8 mouse cellular contexts compared by ENCODE assay signal in genomic region chr8:11556691-11557423, GRCm38 (mm10). TPM values are rescaled to one million over a fixed set of nuclear protein-coding genes. Genes with fewer than 3 reads are reported as not detected.
A peak's percentile ranks its signal among the peaks of the same experiment; 100 is the strongest.
DNase-seq lines count a peak whose midpoint lies in the region; ATAC-seq and TF ChIP-seq lines count a peak whose summit lies in the region.

No protein-coding gene starts in this region.

- WGBS in intestine, postnatal 0 days: under 1% methylated on average over 78 of the region's 85 CpGs
- under 1% methylated on average over 83 of the region's 85 CpGs for WGBS in limb, embryonic 11.5 days
- under 1% methylated on average over 85 of the region's 85 CpGs for WGBS in midbrain, embryonic 15.5 days

- H3K9me3 ChIP-seq in intestine, postnatal 0 days (ENCODE audit: control insufficient read depth): no peaks in the 10 kb centered on the region
- H3K9me3 ChIP-seq in limb, embryonic 11.5 days (ENCODE audit: control insufficient read depth, low read length): no peaks in the 10 kb centered on the region
- H3K9me3 ChIP-seq in midbrain, embryonic 15.5 days: no peaks in the 10 kb centered on the region

- no peaks in the 10 kb centered on the region for H3K27me3 ChIP-seq in intestine, postnatal 0 days (replicated peaks; ENCODE audit: control insufficient read depth, insufficient read depth, low read length)
- no peaks in the 10 kb centered on the region for H3K27me3 ChIP-seq in limb, embryonic 11.5 days (ENCODE audit: control insufficient read depth, insufficient read depth, low read length)
- no peaks in the 10 kb centered on the region for H3K27me3 ChIP-seq in midbrain, embryonic 15.5 days (replicated peaks)

- no peak for TF ChIP-seq CTCF in intestine, postnatal 0 days (IDR thresholded peaks at IDR 0.05; ENCODE audit: low read depth)

- peaks cover 8% of the 10 kb centered on the region for H3K36me3 ChIP-seq in intestine, postnatal 0 days (ENCODE audit: control insufficient read depth, insufficient read depth)
- H3K36me3 ChIP-seq in limb, embryonic 11.5 days (ENCODE audit: control insufficient read depth, insufficient read depth, low read length): peaks cover 4% of the 10 kb centered on the region
- H3K36me3 ChIP-seq in midbrain, embryonic 15.5 days (replicated peaks): peaks cover 6% of the 10 kb centered on the region; the same call in 1 of the 2 replicates

- no peak for ATAC-seq in intestine, postnatal 0 days
- no peak for ATAC-seq in limb, embryonic 11.5 days (ENCODE audit: insufficient number of reproducible peaks, low FRiP score, low TSS enrichment, low read depth)
- ATAC-seq in midbrain, embryonic 15.5 days (replicated peaks): no peak
- no peak for ATAC-seq in megakaryocyte-erythroid progenitor cell, adult 5-6 weeks (replicated peaks; ENCODE audit: low FRiP score, low TSS enrichment, poor library complexity, severe bottlenecking)

- H3K9ac ChIP-seq in intestine, postnatal 0 days (ENCODE audit: low read depth, low read length): peak overlapping the region; percentile 85
- H3K9ac ChIP-seq in limb, embryonic 11.5 days (ENCODE audit: low read length): peak overlapping the region; percentile 97
- peak overlapping the region; percentile 77 for H3K9ac ChIP-seq in midbrain, embryonic 15.5 days

- H3K4me2 ChIP-seq in intestine, postnatal 0 days (replicated peaks; ENCODE audit: low read depth): peak overlapping the region; percentile 97
- H3K4me2 ChIP-seq in limb, embryonic 11.5 days (ENCODE audit: low read depth, severe bottlenecking): peak overlapping the region; percentile 69
- peak overlapping the region; percentile 74 for H3K4me2 ChIP-seq in midbrain, embryonic 15.5 days

- peak overlapping the region; percentile 68 for H3K4me3 ChIP-seq in intestine, postnatal 0 days (ENCODE audit: low read depth, low read length)
- peak overlapping the region; percentile 70 for H3K4me3 ChIP-seq in limb, embryonic 11.5 days (ENCODE audit: low read depth, low read length)
- peak overlapping the region; percentile 93 for H3K4me3 ChIP-seq in midbrain, embryonic 15.5 days

- peak overlapping the region; percentile 96 for H3K27ac ChIP-seq in intestine, postnatal 0 days (ENCODE audit: low read depth, low read length)
- H3K27ac ChIP-seq in limb, embryonic 11.5 days (replicated peaks; ENCODE audit: low read depth, low read length): peak overlapping the region; percentile 95
- H3K27ac ChIP-seq in midbrain, embryonic 15.5 days: peak overlapping the region; percentile 100

- peak; percentile 56 for DNase-seq in Muller cell, postnatal 12 days (ENCODE audit: inconsistent ontology term)
- DNase-seq in cerebellum, adult 9-10 months: peak; percentile 74
- peak; percentile 54 for DNase-seq in gastrocnemius, postnatal 10 days
- DNase-seq in limb, embryonic 11.5 days (ENCODE audit: low spot score): peak; percentile 67
- DNase-seq in spleen, postnatal 10 days (ENCODE audit: low spot score in 2 of 2): peak; percentile 73

- peaks cover 6% of the 10 kb centered on the region; the same call in 1 of the 2 replicates for H3K4me1 ChIP-seq in intestine, postnatal 0 days (replicated peaks; ENCODE audit: control insufficient read depth, insufficient read depth, low read length)
- H3K4me1 ChIP-seq in limb, embryonic 11.5 days (ENCODE audit: control insufficient read depth, insufficient read depth, low read length): peaks cover 6% of the 10 kb centered on the region; the same call in 1 of the 2 replicates
- peaks cover 34% of the 10 kb centered on the region for H3K4me1 ChIP-seq in midbrain, embryonic 15.5 days

RNA-seq across cellular contexts. Expression of gene Ing1, which starts 1.5 kb away (rescaled TPM):
- 10 to 100 TPM; 26.5 to 29.0 TPM for total RNA-seq in gastrocnemius, postnatal 10 days (2021)
- polyA plus RNA-seq in intestine, postnatal 0 days (2015; fragmentation: Nextera tagmentation; extraction: Ambion mirVana): 19.5 and 20.2 TPM in 2 replicates
- 53.7 and 55.9 TPM in 2 replicates for polyA plus RNA-seq in limb, embryonic 11.5 days (2014; fragmentation: Nextera tagmentation; extraction: Ambion mirVana)
- 47.9 and 50.5 TPM in 2 replicates for polyA plus RNA-seq in midbrain, embryonic 15.5 days (2015; fragmentation: Nextera tagmentation; extraction: Ambion mirVana)
- total RNA-seq in megakaryocyte-erythroid progenitor cell, adult 5-6 weeks (2014; fragmentation: Nextera tagmentation): 27.3 and 32.6 TPM in 2 replicates
- total RNA-seq in megakaryocyte-erythroid progenitor cell, adult 5-6 weeks (2017): 48.1 and 71.3 TPM in 2 replicates

RNA-seq across cellular contexts. Expression of gene Cars2, which starts 6.3 kb away (rescaled TPM):
- 10 to 100 TPM; 14.4 to 18.1 TPM for total RNA-seq in gastrocnemius, postnatal 10 days (2021)
- polyA plus RNA-seq in intestine, postnatal 0 days (2015; fragmentation: Nextera tagmentation; extraction: Ambion mirVana): 10.0 and 12.6 TPM in 2 replicates
- polyA plus RNA-seq in limb, embryonic 11.5 days (2014; fragmentation: Nextera tagmentation; extraction: Ambion mirVana): 16.9 and 17.8 TPM in 2 replicates
- 21.7 and 23.5 TPM in 2 replicates for polyA plus RNA-seq in midbrain, embryonic 15.5 days (2015; fragmentation: Nextera tagmentation; extraction: Ambion mirVana)
- total RNA-seq in megakaryocyte-erythroid progenitor cell, adult 5-6 weeks (2014; fragmentation: Nextera tagmentation): 41.0 and 77.9 TPM in 2 replicates
- total RNA-seq in megakaryocyte-erythroid progenitor cell, adult 5-6 weeks (2017): 38.7 and 41.7 TPM in 2 replicates

RNA-seq across cellular contexts. Expression of gene Naxd, which starts 59.6 kb away (rescaled TPM):
- total RNA-seq in gastrocnemius, postnatal 10 days (2021): 10 to 100 TPM; 25.8 to 30.6 TPM
- 82.8 and 83.5 TPM in 2 replicates for polyA plus RNA-seq in intestine, postnatal 0 days (2015; fragmentation: Nextera tagmentation; extraction: Ambion mirVana)
- polyA plus RNA-seq in limb, embryonic 11.5 days (2014; fragmentation: Nextera tagmentation; extraction: Ambion mirVana): 94.7 and 107 TPM in 2 replicates
- 140 and 153 TPM in 2 replicates for polyA plus RNA-seq in midbrain, embryonic 15.5 days (2015; fragmentation: Nextera tagmentation; extraction: Ambion mirVana)
- total RNA-seq in megakaryocyte-erythroid progenitor cell, adult 5-6 weeks (2014; fragmentation: Nextera tagmentation): 27.5 and 63.2 TPM in 2 replicates
- 35.5 and 46.5 TPM in 2 replicates for total RNA-seq in megakaryocyte-erythroid progenitor cell, adult 5-6 weeks (2017)
